Mouse (Mus musculus) MEL (cell line): ENCODE measurements around the gene Hmgcr. TPM values are rescaled to one million over a fixed set of nuclear protein-coding genes. Genes with fewer than 3 reads are reported as not detected.
A peak's percentile ranks its signal among the peaks of the same experiment; 100 is the strongest.

ENCODE experiments used
- DNase-seq: peaks from one replicate; pipeline ENCODE4 v3.0.0; 2011; ENCODE audit warnings: low read depth, low spot score
- H3K27ac ChIP-seq: 2 replicates; pipeline ENCODE4 v1.5.1; 2012; ENCODE audit warnings: low read depth, mild to moderate bottlenecking, control low read depth, low read length, moderate library complexity; ENCODE audit not compliant: control insufficient read depth
- H3K27me3 ChIP-seq, 2 experiments: fragments of 150-350 bp in 1 of 2; sonication (generic) in 1 of 2; 2 replicates each; pipeline ENCODE4 v1.6.1; 2012; ENCODE audit warnings: low read length in 2 of 2, mild to moderate bottlenecking in 2 of 2, improper control_type of control experiment in 1 of 2, moderate library complexity in 1 of 2; ENCODE audit not compliant: insufficient read depth in 2 of 2, control insufficient read depth in 1 of 2
- H3K36me3 ChIP-seq, 2 experiments: 2 replicates each; pipeline ENCODE4 v1.6.1; 2012 to 2014; ENCODE audit warnings: low read length in 2 of 2, improper control_type of control experiment in 1 of 2, inconsistent platforms in 1 of 2, mild to moderate bottlenecking in 1 of 2; ENCODE audit not compliant: insufficient read depth in 2 of 2, control insufficient read depth in 1 of 2
- H3K4me1 ChIP-seq, 2 experiments: fragments of 150-350 bp in 1 of 2; sonication (generic) in 1 of 2; 2 replicates each; pipeline ENCODE4 v1.6.1; 2012; ENCODE audit warnings: low read length in 2 of 2, improper control_type of control experiment in 1 of 2, mild to moderate bottlenecking in 1 of 2; ENCODE audit not compliant: insufficient read depth in 2 of 2, control insufficient read depth in 1 of 2
- H3K4me3 ChIP-seq, 2 experiments: fragments of 150-350 bp in 1 of 2; sonication (generic) in 1 of 2; 2 replicates each; pipeline ENCODE4 v1.5.1; 2012; ENCODE audit warnings: low read depth in 2 of 2, low read length in 2 of 2, mild to moderate bottlenecking in 2 of 2, moderate library complexity in 2 of 2, control low read depth in 1 of 2, improper control_type of control experiment in 1 of 2; ENCODE audit not compliant: control insufficient read depth in 1 of 2, insufficient read depth in 1 of 2
- H3K79me2 ChIP-seq: 2 replicates; pipeline ENCODE4 v1.6.1; 2012; ENCODE audit warnings: mild to moderate bottlenecking, low read length, moderate library complexity; ENCODE audit not compliant: control insufficient read depth, poor library complexity, insufficient read depth
- H3K9ac ChIP-seq: 2 replicates; pipeline ENCODE4 v1.6.1; 2012; ENCODE audit warnings: low read depth, mild to moderate bottlenecking, control low read depth, low read length, moderate library complexity; ENCODE audit not compliant: control insufficient read depth, poor library complexity, severe bottlenecking
- H3K9me3 ChIP-seq: fragments of 150-350 bp; sonication (generic); replicated peaks from 2 replicates; pipeline ENCODE4 v1.6.1; 2012; ENCODE audit warnings: mild to moderate bottlenecking, low read length, improper control_type of control experiment, moderate library complexity; ENCODE audit not compliant: insufficient read depth
- BHLHE40 ChIP-seq: IDR thresholded peaks from 2 replicates; pipeline ENCODE4 v1.6.1; 2012; ENCODE audit warnings: low read depth, mild to moderate bottlenecking, inconsistent platforms, low read length, improper control_type of control experiment, borderline replicate concordance
- CHD1 ChIP-seq: IDR thresholded peaks from 2 replicates; pipeline ENCODE4 v1.6.1; 2012; ENCODE audit warnings: low read depth, mild to moderate bottlenecking, inconsistent platforms, low read length, improper control_type of control experiment
- E2F4 ChIP-seq: IDR thresholded peaks from 2 replicates; pipeline ENCODE4 v1.6.1; 2011; ENCODE audit warnings: low read depth, low read length, improper control_type of control experiment, borderline replicate concordance
- ELF1 ChIP-seq: IDR thresholded peaks from 2 replicates; pipeline ENCODE4 v1.6.1; 2014; ENCODE audit warnings: low read depth, mild to moderate bottlenecking, inconsistent platforms, low read length, improper control_type of control experiment, moderate library complexity
- EP300 ChIP-seq, 2 experiments: IDR thresholded peaks; 2 replicates each; pipeline ENCODE4 v1.6.1; 2011; ENCODE audit warnings: improper control_type of control experiment in 2 of 2, low read length in 2 of 2, low read depth in 1 of 2, mild to moderate bottlenecking in 1 of 2
- GABPA ChIP-seq: IDR thresholded peaks from 2 replicates; pipeline ENCODE4 v1.6.1; 2012; ENCODE audit warnings: low read depth, mild to moderate bottlenecking, inconsistent platforms, low read length, improper control_type of control experiment, moderate library complexity
- JUND ChIP-seq: IDR thresholded peaks from 2 replicates; pipeline ENCODE4 v1.6.1; 2011; ENCODE audit warnings: low read depth, mild to moderate bottlenecking, improper control_type of control experiment, low read length
- KAT2A ChIP-seq: conservative IDR thresholded peaks from 2 replicates; pipeline ENCODE4 v1.6.1; 2012; ENCODE audit warnings: low read depth, low read length, improper control_type of control experiment, inconsistent platforms
- MAX ChIP-seq: IDR thresholded peaks from 2 replicates; pipeline ENCODE4 v1.6.1; 2011; ENCODE audit warnings: low read length, improper control_type of control experiment
- MAZ ChIP-seq: IDR thresholded peaks from 2 replicates; pipeline ENCODE4 v1.6.1; 2012; ENCODE audit warnings: low read depth, mild to moderate bottlenecking, inconsistent platforms, low read length, improper control_type of control experiment
- MEF2A ChIP-seq: IDR thresholded peaks from 2 replicates; pipeline ENCODE4 v1.6.1; 2014; ENCODE audit warnings: low read depth, mild to moderate bottlenecking, inconsistent platforms, low read length, improper control_type of control experiment; ENCODE audit not compliant: poor library complexity, insufficient replicate concordance, severe bottlenecking; ENCODE audit errors: extremely low read depth
- MXI1 ChIP-seq: IDR thresholded peaks from 2 replicates; pipeline ENCODE4 v1.6.1; 2011; ENCODE audit warnings: mild to moderate bottlenecking, low read depth, low read length, improper control_type of control experiment
- NRF1 ChIP-seq: IDR thresholded peaks from 2 replicates; pipeline ENCODE4 v1.6.1; 2014; ENCODE audit warnings: low read depth, mild to moderate bottlenecking, inconsistent platforms, low read length, improper control_type of control experiment, moderate library complexity; ENCODE audit not compliant: poor library complexity, insufficient read depth, severe bottlenecking
- POLR2AphosphoS5 ChIP-seq: IDR thresholded peaks from 2 replicates; pipeline ENCODE4 v1.6.1; 2012; ENCODE audit warnings: low read depth, borderline replicate concordance, mild to moderate bottlenecking, inconsistent platforms, low read length, moderate library complexity, mixed read lengths
- SMC3 ChIP-seq: IDR thresholded peaks from 2 replicates; pipeline ENCODE4 v1.6.1; 2011; ENCODE audit warnings: low read depth, low read length, improper control_type of control experiment
- TAL1 ChIP-seq: IDR thresholded peaks from 2 replicates; pipeline ENCODE4 v1.6.1; 2012; ENCODE audit warnings: mild to moderate bottlenecking, inconsistent platforms, low read length, moderate library complexity, mixed read lengths
- TBP ChIP-seq: IDR thresholded peaks from 2 replicates; pipeline ENCODE4 v1.8.0; 2011; ENCODE audit warnings: low read depth, low read length, improper control_type of control experiment
- UBTF ChIP-seq: IDR thresholded peaks from 2 replicates; pipeline ENCODE4 v1.6.1; 2012; ENCODE audit warnings: low read depth, mild to moderate bottlenecking, inconsistent platforms, low read length, improper control_type of control experiment, moderate library complexity, borderline replicate concordance; ENCODE audit not compliant: insufficient read depth
- ZC3H11A ChIP-seq: IDR thresholded peaks from 2 replicates; pipeline ENCODE4 v1.6.1; 2012; ENCODE audit warnings: low read depth, mild to moderate bottlenecking, inconsistent platforms, low read length, improper control_type of control experiment
- polyA plus RNA-seq, 2 experiments: library from polyadenylated mRNA; stranded (reverse) in 1 of 2; unstranded in 1 of 2; fragments of >175 nt in 1 of 2; fragments of >200 nt in 1 of 2; gene quantifications; 2 replicates each; pipeline versions ENCODE4 v1.2.1 to v1.2.4; 2012; ENCODE audit warnings: low replicate concordance in 2 of 2, low read depth in 1 of 2; ENCODE audit not compliant: insufficient read length in 2 of 2, insufficient read depth in 1 of 2, missing spikeins in 1 of 2
- total RNA-seq: library from RNA; depleted of rRNA; stranded (reverse); fragments of 300-350 nt; gene quantifications from 2 replicates; pipeline ENCODE4 v1.2.3, GENCODE M21; 2012

Hmgcr gene
- total and polyA plus RNA-seq, 3 experiments: 52.5 to 69.8 TPM; not detected in 1

- Histone ChIP-seq H3K4me3 (no peak overlapping the region), H3K27me3 (no peaks in the 10 kb centered on the region), H3K9me3 (no peaks in the 10 kb centered on the region), H3K27ac (no peak overlapping the region), H3K36me3 (peaks cover 0 to 11% of the 10 kb centered on the region in 2 experiments; a peak in 2 of 4 replicates), H3K4me1 (peaks cover 0 to 15% of the 10 kb centered on the region in 2 experiments; a peak in 2 of 4 replicates), H3K79me2 (no peaks in the 10 kb centered on the region), H3K9ac (no peak overlapping the region)
- DNase-seq: no peak
- TF ChIP-seq E2F4 (no peak), TAL1 (no peak), MAX (no peak), POLR2AphosphoS5 (no peak), BHLHE40 (no peak), ELF1 (no peak), TBP (no peak), CHD1 (no peak), MAZ (no peak), EP300 (IDR thresholded peaks at IDR 0.05; ENCODE audit: low read depth in 1 of 2, low read length in 2 of 2) (no peak), MXI1 (no peak), NRF1 (no peak)
Observed at GRCm38 (mm10) chr13:96678616-96679015, 7.9 kb upstream of the Hmgcr start.

- TF ChIP-seq SMC3 (no peak), NRF1 (no peak), POLR2AphosphoS5 (no peak), UBTF (no peak), MEF2A (no peak), KAT2A (no peak), JUND (peak; percentile 51; the same call in 1 of the 2 replicates), GABPA (no peak), ZC3H11A (no peak), CHD1 (no peak), MAZ (no peak), EP300 (IDR thresholded peaks at IDR 0.05; ENCODE audit: low read depth in 1 of 2, low read length in 2 of 2) (peak in 1 of 2 experiments; percentile 25; a peak in 1 of 4 replicates)
- peak; percentile 63 for DNase-seq
- H3K27ac ChIP-seq: no peak overlapping the region
- H3K4me1 ChIP-seq: peaks cover 0 to 15% of the 10 kb centered on the region in 2 experiments; a peak in 2 of 4 replicates
- no peaks in the 10 kb centered on the region for H3K9me3 ChIP-seq
- H3K27me3 ChIP-seq: no peaks in the 10 kb centered on the region
- no peaks in the 10 kb centered on the region for H3K79me2 ChIP-seq
- peaks cover 0 to 15% of the 10 kb centered on the region in 2 experiments; a peak in 2 of 4 replicates for H3K36me3 ChIP-seq
- H3K9ac ChIP-seq: no peak overlapping the region
- H3K4me3 ChIP-seq: no peak overlapping the region
Observed at GRCm38 (mm10) chr13:96677071-96677470, 6.3 kb upstream of the Hmgcr start.
